Mouse (Mus musculus) hindlimb bud, embryonic 11.5 days (tissue): ENCODE measurements around the gene Olfr412.

Source experiments
- DNase-seq: peaks from one replicate; pipeline ENCODE4 v3.0.0-alpha.2; 2012; ENCODE audit warnings: low read depth, low spot score; ENCODE audit errors: extremely low spot score

The Olfr412 gene

GRCm38 (mm10) chr11:74361769-74362168 lies at the start of gene Olfr412:
Gene Olfr412 (plus strand): TSS chr11:74362069.
- DNase-seq: no peak

GRCm38 (mm10) chr11:74326044-74326443 lies 35.8 kb upstream of the Olfr412 start:
- DNase-seq: no peak

GRCm38 (mm10) chr11:74328781-74329180 lies 33.1 kb upstream of the Olfr412 start:
- DNase-seq: no peak

GRCm38 (mm10) chr11:74337931-74338330 lies 23.9 kb upstream of the Olfr412 start, which contains the start of gene Olfr410:
Gene Olfr410 (minus strand): TSS chr11:74338031.
- DNase-seq: no peak

- DNase-seq: no peak
Measured at GRCm38 (mm10) chr11:74352550-74352949, 9.3 kb upstream of the Olfr412 start, which contains the start of gene Olfr411. Gene Olfr411 (minus strand): TSS chr11:74352650.

- peak; percentile 66 for DNase-seq
Measured at GRCm38 (mm10) chr11:74371393-74372100, 9.7 kb downstream of the Olfr412 start.

GRCm38 (mm10) chr11:74376847-74377246 lies 15.0 kb downstream of the Olfr412 start:
- DNase-seq: peak; percentile 20

GRCm38 (mm10) chr11:74379166-74379873 lies 17.5 kb downstream of the Olfr412 start:
- no peak for DNase-seq

- no peak for DNase-seq
Measured at GRCm38 (mm10) chr11:74385674-74386073, 23.8 kb downstream of the Olfr412 start.

GRCm38 (mm10) chr11:74387203-74387602 lies 25.3 kb downstream of the Olfr412 start:
- DNase-seq: no peak

- no peak for DNase-seq
Measured at GRCm38 (mm10) chr11:74391899-74392298, 30.0 kb downstream of the Olfr412 start.

- no peak for DNase-seq
Measured at GRCm38 (mm10) chr11:74392903-74393302, 31.0 kb downstream of the Olfr412 start.

- no peak for DNase-seq
Measured at GRCm38 (mm10) chr11:74393489-74393888, 31.6 kb downstream of the Olfr412 start.

GRCm38 (mm10) chr11:74395583-74395982 lies 33.7 kb downstream of the Olfr412 start:
- no peak for DNase-seq

- DNase-seq: no peak
Measured at GRCm38 (mm10) chr11:74402126-74402525, 40.3 kb downstream of the Olfr412 start.

- no peak for DNase-seq
Measured at GRCm38 (mm10) chr11:74404216-74404615, 42.3 kb downstream of the Olfr412 start.

- no peak for DNase-seq
Measured at GRCm38 (mm10) chr11:74405201-74405600, 43.3 kb downstream of the Olfr412 start.

- DNase-seq: no peak
Measured at GRCm38 (mm10) chr11:74408587-74409446, 46.9 kb downstream of the Olfr412 start.

- DNase-seq: no peak
Measured at GRCm38 (mm10) chr11:74409447-74409754, 47.5 kb downstream of the Olfr412 start.

GRCm38 (mm10) chr11:74409757-74410174 lies 47.9 kb downstream of the Olfr412 start:
- no peak for DNase-seq

- no peak for DNase-seq
Measured at GRCm38 (mm10) chr11:74411943-74412342, 50.1 kb downstream of the Olfr412 start.
